Mouse (Mus musculus): ENCODE measurements around the gene Bet1.

GRCm38 (mm10) chr6:4047200-4047599 lies 39.6 kb downstream of the Bet1 start:
- TF ChIP-seq CTCF (IDR thresholded peaks at IDR 0.05; ENCODE audit: low read depth) (no peak), EP300 (IDR thresholded peaks at IDR 0.05; ENCODE audit: low read depth) (no peak)

All from liver, postnatal 0 days (tissue).